Mouse (Mus musculus): ENCODE measurements around the gene Erbb3. TPM values are rescaled to one million over a fixed set of nuclear protein-coding genes. Genes with fewer than 3 reads are reported as not detected.
A peak's percentile ranks its signal among the peaks of the same experiment; 100 is the strongest.

The Erbb3 gene
- total and polyA plus RNA-seq, 2 experiments from 2014 or later = 3.1 to 10.6 TPM

DNA sequence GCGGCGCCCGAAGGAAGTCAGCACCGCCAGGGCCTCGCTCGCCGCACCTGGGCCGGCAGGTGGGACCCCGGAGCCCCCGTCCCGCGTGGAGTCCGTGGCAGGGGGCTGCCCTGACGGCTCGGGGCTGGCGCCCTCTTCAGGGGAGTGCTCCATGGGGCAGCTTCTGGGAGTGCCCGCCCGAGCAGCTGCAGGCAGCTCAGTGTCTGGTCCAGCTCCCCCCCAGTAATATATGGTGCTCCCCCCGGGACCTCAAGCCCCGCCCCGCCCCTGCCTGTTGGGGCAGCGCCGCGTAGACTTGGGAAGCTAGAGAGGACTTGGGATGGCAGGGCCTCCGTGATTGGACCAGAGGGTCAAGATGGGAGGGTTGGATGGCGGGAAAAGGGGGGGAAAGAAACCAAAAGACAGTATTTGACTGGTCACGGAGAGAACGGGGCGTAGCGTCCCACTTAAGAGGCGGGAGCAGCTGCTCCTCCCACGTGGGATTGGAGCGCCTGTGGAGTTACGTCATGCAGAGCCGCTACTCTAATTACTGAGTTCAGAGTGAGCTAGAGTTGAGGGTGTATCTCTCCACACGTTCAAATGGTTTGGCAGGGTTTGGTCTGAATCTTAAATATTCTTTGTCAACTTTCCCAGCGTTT lies 63.7 kb downstream of the Erbb3 start, which contains the start of gene Esyt1:
Gene Esyt1 (minus strand): TSS at position 201 of the 638 bp plus-strand sequence.
- no peaks in the 10 kb centered on the region for H3K9me3 ChIP-seq (replicated peaks; ENCODE audit: control insufficient read depth, low read length)
- no peaks in the 10 kb centered on the region for H3K27me3 ChIP-seq (ENCODE audit: control insufficient read depth, insufficient read depth, low read length)
- H3K36me3 ChIP-seq (replicated peaks; ENCODE audit: control insufficient read depth, insufficient read depth, low read length) = peaks cover 10% of the 10 kb centered on the region
- peak within 1 kb of the TSS; percentile 98 for H3K4me2 ChIP-seq (ENCODE audit: low read depth, low read length)
- ATAC-seq (ENCODE audit: insufficient read depth, low read depth) (peak; percentile 97), DNase-seq (ENCODE audit: low spot score) (peak; percentile 100)
- peak within 1 kb of the TSS; percentile 77 for H3K9ac ChIP-seq (replicated peaks; ENCODE audit: low read depth, low read length)
- peak within 1 kb of the TSS; percentile 93 for H3K4me3 ChIP-seq (ENCODE audit: low read depth, low read length)
- WGBS = under 1% methylated on average over 35 of the region's 37 CpGs
- peak within 1 kb of the TSS; percentile 87 for H3K27ac ChIP-seq (ENCODE audit: low read depth)
- TF ChIP-seq CTCF (IDR thresholded peaks at IDR 0.05; ENCODE audit: low read depth) (peak; percentile 35; the same call in 1 of the 2 replicates), EP300 (IDR thresholded peaks at IDR 0.05; ENCODE audit: low read depth) (0 out of 2 replicates have a peak, but pooled peaks have one; percentile 24)
- no peaks in the 10 kb centered on the region for H3K4me1 ChIP-seq (ENCODE audit: control insufficient read depth, insufficient read depth)

GRCm38 (mm10) chr10:128524732-128525662 lies 64.5 kb downstream of the Erbb3 start:
- H3K9me3 ChIP-seq (replicated peaks; ENCODE audit: control insufficient read depth, low read length) = no peaks in the 10 kb centered on the region
- H3K27me3 ChIP-seq (ENCODE audit: control insufficient read depth, insufficient read depth, low read length) = no peaks in the 10 kb centered on the region
- H3K4me1 ChIP-seq (ENCODE audit: control insufficient read depth, insufficient read depth) = no peaks in the 10 kb centered on the region
- WGBS = 1% methylated on average over 58 of the region's 58 CpGs
- H3K9ac ChIP-seq (replicated peaks; ENCODE audit: low read depth, low read length) = peak overlapping the region; percentile 77
- H3K4me2 ChIP-seq (ENCODE audit: low read depth, low read length) = peak overlapping the region; percentile 98
- peak overlapping the region; percentile 93 for H3K4me3 ChIP-seq (ENCODE audit: low read depth, low read length)
- peak; percentile 30 for ATAC-seq (ENCODE audit: insufficient read depth, low read depth)
- TF ChIP-seq CTCF (IDR thresholded peaks at IDR 0.05; ENCODE audit: low read depth) (no peak), EP300 (IDR thresholded peaks at IDR 0.05; ENCODE audit: low read depth) (no peak)
- DNase-seq (ENCODE audit: low spot score) = peak; percentile 43
- peaks cover 18% of the 10 kb centered on the region for H3K36me3 ChIP-seq (replicated peaks; ENCODE audit: control insufficient read depth, insufficient read depth, low read length)
- peak overlapping the region; percentile 87 for H3K27ac ChIP-seq (ENCODE audit: low read depth)

DNA sequence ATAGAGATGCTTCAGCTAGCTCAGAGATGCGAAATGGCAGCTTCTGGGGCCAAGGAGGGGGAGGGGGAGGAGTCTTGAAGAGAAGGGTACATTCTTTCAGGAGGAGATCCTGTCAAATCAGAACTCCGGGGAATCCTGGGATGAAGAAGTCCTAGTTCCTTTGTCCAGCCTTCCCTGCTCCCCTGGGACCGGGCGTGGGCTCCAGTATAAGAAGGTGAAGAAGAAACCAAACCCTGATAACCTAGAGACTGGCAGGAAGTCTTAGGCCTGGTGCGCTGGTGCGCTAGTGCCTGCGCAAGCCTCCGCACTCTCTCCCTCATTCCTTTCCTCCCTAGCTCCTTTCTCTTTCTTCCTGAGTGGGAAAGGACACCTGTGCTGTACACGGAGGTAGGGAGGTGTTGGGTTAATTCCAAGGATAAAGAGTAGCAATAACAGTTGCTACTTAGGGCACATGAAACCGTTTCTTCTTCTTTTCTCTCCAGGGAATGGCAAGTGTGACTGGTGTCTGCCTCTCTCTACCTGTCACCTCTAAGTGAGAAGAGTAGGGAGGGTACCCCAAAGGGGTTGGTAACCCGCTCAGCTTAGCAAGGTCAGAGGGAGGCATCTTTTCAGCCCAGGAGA lies 65.2 kb downstream of the Erbb3 start:
- TF ChIP-seq EP300 (IDR thresholded peaks at IDR 0.05; ENCODE audit: low read depth) = no peak
- no peak for TF ChIP-seq CTCF (IDR thresholded peaks at IDR 0.05; ENCODE audit: low read depth)
- WGBS = 39% methylated on average over 11 of the region's 11 CpGs
- Histone ChIP-seq H3K4me2 (ENCODE audit: low read depth, low read length) (peak overlapping the region; percentile 98), H3K27ac (ENCODE audit: low read depth) (peak overlapping the region; percentile 87), H3K9me3 (replicated peaks; ENCODE audit: control insufficient read depth, low read length) (no peaks in the 10 kb centered on the region), H3K9ac (replicated peaks; ENCODE audit: low read depth, low read length) (peak overlapping the region; percentile 77; the same call in 1 of the 2 replicates), H3K4me3 (ENCODE audit: low read depth, low read length) (peak overlapping the region; percentile 93), H3K27me3 (ENCODE audit: control insufficient read depth, insufficient read depth, low read length) (no peaks in the 10 kb centered on the region), H3K36me3 (replicated peaks; ENCODE audit: control insufficient read depth, insufficient read depth, low read length) (peaks cover 26% of the 10 kb centered on the region), H3K4me1 (ENCODE audit: control insufficient read depth, insufficient read depth) (no peaks in the 10 kb centered on the region)
- DNase-seq (ENCODE audit: low spot score) = no peak
- no peak for ATAC-seq (ENCODE audit: insufficient read depth, low read depth)

- H3K27me3 ChIP-seq (ENCODE audit: control insufficient read depth, insufficient read depth, low read length) = no peaks in the 10 kb centered on the region
Observed at GRCm38 (mm10) chr10:128522351-128522750, 67.1 kb downstream of the Erbb3 start.

DNA sequence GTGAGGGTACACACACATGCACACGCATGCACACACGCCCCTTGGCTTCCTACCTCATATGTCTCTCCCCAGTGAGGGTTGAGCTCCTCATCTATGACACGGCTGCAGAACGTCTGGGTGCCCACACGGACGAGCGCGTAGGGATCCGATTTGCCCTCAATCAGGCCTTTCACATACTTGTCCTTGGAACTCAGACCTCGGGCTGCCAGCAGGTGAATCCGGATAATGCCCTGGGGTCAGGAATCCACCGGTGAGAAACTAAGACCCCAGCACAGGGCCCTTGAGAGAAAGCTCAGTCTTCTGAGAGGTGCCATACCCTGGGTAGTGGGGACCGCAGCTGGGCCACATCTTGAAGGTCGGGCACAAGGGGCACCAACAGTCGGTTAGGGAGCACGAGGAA lies 68.9 kb downstream of the Erbb3 start:
- DNase-seq (ENCODE audit: low spot score) (no peak), ATAC-seq (ENCODE audit: insufficient read depth, low read depth) (no peak)
- Histone ChIP-seq H3K4me1 (ENCODE audit: control insufficient read depth, insufficient read depth) (no peaks in the 10 kb centered on the region), H3K27ac (ENCODE audit: low read depth) (no peak overlapping the region), H3K9me3 (replicated peaks; ENCODE audit: control insufficient read depth, low read length) (no peaks in the 10 kb centered on the region), H3K9ac (replicated peaks; ENCODE audit: low read depth, low read length) (no peak overlapping the region), H3K36me3 (replicated peaks; ENCODE audit: control insufficient read depth, insufficient read depth, low read length) (peaks cover 54% of the 10 kb centered on the region), H3K27me3 (ENCODE audit: control insufficient read depth, insufficient read depth, low read length) (no peaks in the 10 kb centered on the region), H3K4me2 (ENCODE audit: low read depth, low read length) (no peak overlapping the region), H3K4me3 (ENCODE audit: low read depth, low read length) (no peak overlapping the region)
- TF ChIP-seq CTCF (IDR thresholded peaks at IDR 0.05; ENCODE audit: low read depth) = no peak
- WGBS = 86% methylated on average over 16 of the region's 16 CpGs

More at GRCm38 (mm10) chr10:128522351-128522750, 67.1 kb downstream of the Erbb3 start:
- Histone ChIP-seq H3K4me3 (ENCODE audit: low read depth, low read length) (no peak overlapping the region), H3K4me1 (ENCODE audit: control insufficient read depth, insufficient read depth) (no peaks in the 10 kb centered on the region), H3K27ac (ENCODE audit: low read depth) (no peak overlapping the region), H3K9me3 (replicated peaks; ENCODE audit: control insufficient read depth, low read length) (no peaks in the 10 kb centered on the region), H3K9ac (replicated peaks; ENCODE audit: low read depth, low read length) (no peak overlapping the region), H3K4me2 (ENCODE audit: low read depth, low read length) (no peak overlapping the region), H3K36me3 (replicated peaks; ENCODE audit: control insufficient read depth, insufficient read depth, low read length) (peaks cover 38% of the 10 kb centered on the region)
- no peak for ATAC-seq (ENCODE audit: insufficient read depth, low read depth)
- no peak for TF ChIP-seq CTCF (IDR thresholded peaks at IDR 0.05; ENCODE audit: low read depth)
- no peak for TF ChIP-seq EP300 (IDR thresholded peaks at IDR 0.05; ENCODE audit: low read depth)
- 80% methylated on average over 6 of the region's 6 CpGs for WGBS
- no peak for DNase-seq (ENCODE audit: low spot score)
